Mouse (Mus musculus): ENCODE data around the gene Sestd1. TPM values are rescaled to one million over a fixed set of nuclear protein-coding genes. Genes with fewer than 3 reads are reported as not detected.

Sestd1 gene
- total and polyA plus RNA-seq, 2 experiments from 2014 or later = 28.1 to 59.9 TPM

DNA sequence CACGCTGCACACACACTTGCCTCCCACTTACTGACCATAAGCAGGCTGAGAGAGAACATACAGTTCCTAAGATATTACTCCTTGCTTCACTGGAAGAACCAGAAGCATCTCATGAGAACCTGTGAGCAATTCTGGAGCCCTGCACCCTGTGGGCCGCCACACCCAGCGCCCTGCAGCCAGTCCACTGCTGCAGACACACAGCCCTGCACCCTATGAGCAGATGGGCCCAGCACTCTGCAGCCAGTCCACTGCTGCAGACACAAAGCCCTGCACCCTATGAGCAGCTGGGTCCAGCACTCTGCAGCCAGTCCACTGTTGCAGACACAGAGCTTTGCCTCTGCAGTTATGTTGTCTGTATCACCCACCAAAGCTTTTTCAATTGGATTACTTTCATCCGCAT is 80.0 kb downstream of the Sestd1 start:
- Histone ChIP-seq H3K9ac (no peak overlapping the region), H3K4me1 (ENCODE audit: insufficient read depth) (no peaks in the 10 kb centered on the region), H3K4me3 (ENCODE audit: low read depth, low read length) (no peak overlapping the region), H3K9me3 (ENCODE audit: low read length) (no peaks in the 10 kb centered on the region), H3K36me3 (ENCODE audit: insufficient read depth) (peaks cover 7% of the 10 kb centered on the region), H3K27ac (ENCODE audit: low read depth, low read length) (no peak overlapping the region), H3K4me2 (ENCODE audit: low read depth) (no peak overlapping the region), H3K27me3 (ENCODE audit: insufficient read depth, low read length) (no peaks in the 10 kb centered on the region)
- no peak for TF ChIP-seq CTCF (IDR thresholded peaks at IDR 0.05; ENCODE audit: low read depth)
- DNase-seq = no peak
- no peak for ATAC-seq
- WGBS = 91% methylated on average over 4 of the region's 4 CpGs

DNA sequence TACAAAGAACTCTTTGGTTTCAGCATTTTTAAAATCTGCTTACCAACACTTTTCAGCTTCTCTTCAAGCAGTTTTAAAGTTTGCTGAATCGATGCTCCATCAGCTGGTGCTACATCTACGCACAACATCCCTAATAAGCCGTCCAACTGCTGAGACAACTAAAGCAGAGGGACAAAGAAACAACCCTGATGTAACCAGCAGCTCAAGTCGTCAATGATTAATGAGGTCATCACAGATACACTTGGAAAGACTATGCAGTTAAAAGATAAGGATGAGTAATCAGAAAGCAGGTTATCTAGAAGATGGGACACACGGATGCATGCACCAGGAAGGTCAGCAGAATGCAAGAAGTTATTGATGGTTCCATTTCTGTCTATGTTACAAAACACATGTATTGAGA is 82.1 kb downstream of the Sestd1 start:
- Histone ChIP-seq H3K4me1 (ENCODE audit: insufficient read depth) (no peaks in the 10 kb centered on the region), H3K4me2 (ENCODE audit: low read depth) (no peak overlapping the region), H3K36me3 (ENCODE audit: insufficient read depth) (peaks cover 25% of the 10 kb centered on the region), H3K4me3 (ENCODE audit: low read depth, low read length) (no peak overlapping the region), H3K9me3 (ENCODE audit: low read length) (no peaks in the 10 kb centered on the region), H3K27me3 (ENCODE audit: insufficient read depth, low read length) (no peaks in the 10 kb centered on the region), H3K27ac (ENCODE audit: low read depth, low read length) (no peak overlapping the region), H3K9ac (no peak overlapping the region)
- WGBS = 82% methylated on average over 5 of the region's 5 CpGs
- no peak for DNase-seq
- no peak for TF ChIP-seq CTCF (IDR thresholded peaks at IDR 0.05; ENCODE audit: low read depth)
- no peak for ATAC-seq

DNA sequence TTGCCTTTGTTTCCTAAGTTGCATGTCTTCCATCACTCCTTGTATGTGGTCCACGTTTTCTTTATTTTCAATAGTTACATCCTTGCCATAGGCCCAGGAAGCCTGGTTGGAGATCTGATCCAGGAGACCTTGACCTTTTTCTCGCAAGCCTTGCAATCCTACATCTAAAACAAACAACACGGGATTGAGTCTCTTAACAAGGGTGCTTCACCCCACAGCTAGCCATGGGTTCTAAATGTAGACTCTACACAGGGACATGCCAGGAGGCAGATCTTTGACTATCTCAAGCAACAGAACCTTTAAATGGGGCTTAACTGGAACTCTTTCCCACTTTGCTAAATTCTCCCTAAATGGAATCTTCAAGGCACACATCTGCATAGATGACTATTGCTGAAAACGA is 83.6 kb downstream of the Sestd1 start:
- ATAC-seq = no peak
- peaks cover 35% of the 10 kb centered on the region for H3K36me3 ChIP-seq (ENCODE audit: insufficient read depth)
- no peak for TF ChIP-seq CTCF (IDR thresholded peaks at IDR 0.05; ENCODE audit: low read depth)
- H3K4me1 ChIP-seq (ENCODE audit: insufficient read depth) = no peaks in the 10 kb centered on the region
- no peak overlapping the region for H3K4me3 ChIP-seq (ENCODE audit: low read depth, low read length)
- H3K9ac ChIP-seq = no peak overlapping the region
- no peaks in the 10 kb centered on the region for H3K27me3 ChIP-seq (ENCODE audit: insufficient read depth, low read length)
- 90% methylated on average over 4 of the region's 4 CpGs for WGBS
- no peaks in the 10 kb centered on the region for H3K9me3 ChIP-seq (ENCODE audit: low read length)
- H3K27ac ChIP-seq (ENCODE audit: low read depth, low read length) = no peak overlapping the region
- H3K4me2 ChIP-seq (ENCODE audit: low read depth) = no peak overlapping the region
- DNase-seq = no peak

DNA sequence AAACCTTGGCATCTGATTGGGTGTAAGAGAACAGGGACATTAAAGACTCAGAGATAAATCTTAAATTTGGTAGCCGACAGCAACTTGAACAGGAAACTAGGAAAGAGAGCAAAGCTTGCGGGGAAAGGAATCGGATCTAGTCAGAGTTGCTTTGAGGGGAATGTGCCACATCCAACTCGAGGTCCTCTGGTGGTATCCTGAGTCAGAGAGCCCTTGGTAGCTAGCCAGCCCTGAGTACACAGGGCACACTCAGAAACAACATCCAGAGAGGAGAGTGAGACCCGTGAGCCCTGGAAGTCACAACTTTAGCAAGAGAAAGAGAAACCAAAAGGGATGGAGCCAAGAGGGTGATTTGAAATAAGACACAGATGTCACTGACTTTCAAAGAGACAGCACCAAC is 85.3 kb downstream of the Sestd1 start:
- DNase-seq (no peak), ATAC-seq (no peak)
- Histone ChIP-seq H3K4me1 (ENCODE audit: insufficient read depth) (no peaks in the 10 kb centered on the region), H3K9ac (no peak overlapping the region), H3K4me2 (ENCODE audit: low read depth) (no peak overlapping the region), H3K4me3 (ENCODE audit: low read depth, low read length) (no peak overlapping the region), H3K36me3 (ENCODE audit: insufficient read depth) (peaks cover 50% of the 10 kb centered on the region), H3K9me3 (ENCODE audit: low read length) (no peaks in the 10 kb centered on the region), H3K27me3 (ENCODE audit: insufficient read depth, low read length) (no peaks in the 10 kb centered on the region), H3K27ac (ENCODE audit: low read depth, low read length) (no peak overlapping the region)
- TF ChIP-seq CTCF (IDR thresholded peaks at IDR 0.05; ENCODE audit: low read depth) = no peak
- 91% methylated on average over 5 of the region's 5 CpGs for WGBS

DNA sequence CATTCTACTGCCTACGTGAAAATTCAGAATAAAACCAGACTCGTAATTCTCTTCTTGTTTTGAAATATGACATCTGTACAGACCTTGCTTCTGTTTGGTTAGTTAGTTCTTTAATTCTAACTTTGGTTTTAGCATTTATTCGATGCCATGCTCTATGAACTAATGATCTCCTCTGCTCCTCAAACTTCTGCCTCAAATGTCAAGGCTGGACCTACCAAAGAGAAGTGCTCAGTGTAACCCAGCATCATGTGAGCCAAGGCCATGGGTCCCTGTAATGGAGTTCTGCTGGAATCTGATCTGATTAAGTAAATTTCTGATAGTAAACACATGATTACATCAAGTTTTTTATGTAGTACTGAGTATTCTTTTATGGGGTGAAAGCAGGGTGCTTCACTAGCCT is 88.6 kb downstream of the Sestd1 start:
- no peaks in the 10 kb centered on the region for H3K4me1 ChIP-seq (ENCODE audit: insufficient read depth)
- no peak for TF ChIP-seq CTCF (IDR thresholded peaks at IDR 0.05; ENCODE audit: low read depth)
- no peak overlapping the region for H3K9ac ChIP-seq
- WGBS = 91% methylated on average over 3 of the region's 3 CpGs
- ATAC-seq (no peak), DNase-seq (no peak)
- no peak overlapping the region for H3K4me2 ChIP-seq (ENCODE audit: low read depth)
- H3K9me3 ChIP-seq (ENCODE audit: low read length) = no peaks in the 10 kb centered on the region
- no peak overlapping the region for H3K4me3 ChIP-seq (ENCODE audit: low read depth, low read length)
- no peaks in the 10 kb centered on the region for H3K27me3 ChIP-seq (ENCODE audit: insufficient read depth, low read length)
- peaks cover 64% of the 10 kb centered on the region for H3K36me3 ChIP-seq (ENCODE audit: insufficient read depth)
- H3K27ac ChIP-seq (ENCODE audit: low read depth, low read length) = no peak overlapping the region

DNA sequence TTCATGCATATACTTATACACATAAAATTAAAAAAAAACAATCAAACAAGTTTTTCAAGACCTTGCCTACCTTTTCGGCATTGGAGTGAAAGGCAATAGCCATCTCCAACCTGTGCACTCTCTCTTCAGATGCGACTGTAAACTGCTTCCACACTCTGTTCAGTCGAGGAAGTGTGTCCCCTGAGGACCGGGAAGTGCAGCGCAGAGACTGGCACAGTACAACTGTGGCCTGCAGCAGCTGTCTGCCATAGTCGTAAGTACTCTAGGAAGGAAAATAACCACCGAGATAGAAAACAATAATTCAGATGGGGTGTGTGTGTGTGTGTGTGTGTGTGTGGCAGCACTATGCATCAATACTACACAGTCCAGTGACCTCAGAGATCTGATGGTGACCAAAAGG is 89.5 kb downstream of the Sestd1 start:
- ATAC-seq = no peak
- no peaks in the 10 kb centered on the region for H3K27me3 ChIP-seq (ENCODE audit: insufficient read depth, low read length)
- H3K4me2 ChIP-seq (ENCODE audit: low read depth) = no peak overlapping the region
- 96% methylated on average over 7 of the region's 7 CpGs for WGBS
- no peaks in the 10 kb centered on the region for H3K9me3 ChIP-seq (ENCODE audit: low read length)
- H3K27ac ChIP-seq (ENCODE audit: low read depth, low read length) = no peak overlapping the region
- TF ChIP-seq CTCF (IDR thresholded peaks at IDR 0.05; ENCODE audit: low read depth) = no peak
- no peak overlapping the region for H3K9ac ChIP-seq
- H3K36me3 ChIP-seq (ENCODE audit: insufficient read depth) = peaks cover 64% of the 10 kb centered on the region
- DNase-seq = no peak
- H3K4me1 ChIP-seq (ENCODE audit: insufficient read depth) = no peaks in the 10 kb centered on the region
- no peak overlapping the region for H3K4me3 ChIP-seq (ENCODE audit: low read depth, low read length)

DNA sequence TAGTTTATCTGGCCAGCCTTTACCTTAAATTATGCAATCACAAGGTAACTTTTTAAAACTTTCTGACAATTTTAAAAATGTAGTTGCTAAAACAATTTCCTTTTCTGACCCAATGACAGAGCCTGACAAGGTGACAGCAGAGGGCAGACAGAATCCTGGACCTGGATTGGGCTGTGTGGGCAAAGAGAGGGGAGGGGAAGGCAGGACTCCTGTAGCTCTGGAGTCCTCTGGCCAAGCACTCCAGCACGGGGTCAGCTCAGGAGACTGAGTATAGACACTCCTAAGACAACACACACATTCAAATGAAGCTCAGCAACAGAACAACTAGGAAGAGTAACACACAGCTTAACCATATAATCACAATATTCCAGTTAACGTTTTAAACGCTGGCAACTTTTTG is 90.1 kb downstream of the Sestd1 start:
- H3K27ac ChIP-seq (ENCODE audit: low read depth, low read length) = no peak overlapping the region
- peaks cover 62% of the 10 kb centered on the region for H3K36me3 ChIP-seq (ENCODE audit: insufficient read depth)
- H3K4me1 ChIP-seq (ENCODE audit: insufficient read depth) = no peaks in the 10 kb centered on the region
- no peak for TF ChIP-seq CTCF (IDR thresholded peaks at IDR 0.05; ENCODE audit: low read depth)
- DNase-seq (no peak), ATAC-seq (no peak)
- H3K4me2 ChIP-seq (ENCODE audit: low read depth) = no peak overlapping the region
- no peaks in the 10 kb centered on the region for H3K27me3 ChIP-seq (ENCODE audit: insufficient read depth, low read length)
- H3K4me3 ChIP-seq (ENCODE audit: low read depth, low read length) = no peak overlapping the region
- no peaks in the 10 kb centered on the region for H3K9me3 ChIP-seq (ENCODE audit: low read length)
- 91% methylated on average over 3 of the region's 3 CpGs for WGBS
- H3K9ac ChIP-seq = no peak overlapping the region

DNA sequence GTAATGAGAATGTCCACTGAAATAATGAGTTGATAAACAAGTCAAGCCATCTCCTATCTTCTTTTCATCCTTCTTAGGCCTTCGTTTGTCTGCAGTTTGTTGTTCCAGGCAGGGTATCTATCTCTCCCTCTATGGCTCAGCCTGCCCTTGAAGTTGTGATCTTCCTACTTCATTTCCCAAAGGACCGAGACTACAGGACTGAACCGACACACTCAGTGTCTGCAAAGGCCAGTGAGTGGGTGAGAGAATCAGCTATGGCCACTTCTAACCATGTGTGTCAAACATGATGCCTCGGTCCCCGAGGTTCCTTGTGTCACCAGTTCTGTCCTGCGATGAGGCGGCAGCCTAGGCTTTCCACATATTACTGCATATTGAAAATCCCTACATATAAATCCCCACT is 90.7 kb downstream of the Sestd1 start:
- no peaks in the 10 kb centered on the region for H3K4me1 ChIP-seq (ENCODE audit: insufficient read depth)
- DNase-seq (no peak), ATAC-seq (no peak)
- no peak overlapping the region for H3K4me2 ChIP-seq (ENCODE audit: low read depth)
- H3K4me3 ChIP-seq (ENCODE audit: low read depth, low read length) = no peak overlapping the region
- no peak overlapping the region for H3K9ac ChIP-seq
- peaks cover 61% of the 10 kb centered on the region for H3K36me3 ChIP-seq (ENCODE audit: insufficient read depth)
- H3K27ac ChIP-seq (ENCODE audit: low read depth, low read length) = no peak overlapping the region
- no peaks in the 10 kb centered on the region for H3K9me3 ChIP-seq (ENCODE audit: low read length)
- no peaks in the 10 kb centered on the region for H3K27me3 ChIP-seq (ENCODE audit: insufficient read depth, low read length)
- TF ChIP-seq CTCF (IDR thresholded peaks at IDR 0.05; ENCODE audit: low read depth) = no peak
- 96% methylated on average over 7 of the region's 7 CpGs for WGBS
